Mouse (Mus musculus): ENCODE data around the gene Gsk3a. TPM values are rescaled to one million over a fixed set of nuclear protein-coding genes. Genes with fewer than 3 reads are reported as not detected.

Gsk3a gene
- total RNA-seq, 4 experiments from 2014 or later = 99.2 to 107 (median 104) TPM

GRCm38 (mm10) chr7:25248846-25249313 is 11.2 kb upstream of the Gsk3a start:
- no peak for DNase-seq

GRCm38 (mm10) chr7:25248018-25248647 is 10.5 kb upstream of the Gsk3a start:
- DNase-seq = no peak

GRCm38 (mm10) chr7:25247498-25247897 is 9.8 kb upstream of the Gsk3a start:
- no peak for DNase-seq

- no peak for DNase-seq
Measured at GRCm38 (mm10) chr7:25246759-25247137, 9.1 kb upstream of the Gsk3a start.

GRCm38 (mm10) chr7:25246079-25246758 is 8.6 kb upstream of the Gsk3a start:
- no peak for DNase-seq

GRCm38 (mm10) chr7:25244562-25245369 is 7.1 kb upstream of the Gsk3a start:
- DNase-seq = no peak

- DNase-seq = no peak
Measured at GRCm38 (mm10) chr7:25243361-25243760, 5.7 kb upstream of the Gsk3a start.

GRCm38 (mm10) chr7:25241062-25241461 is 3.4 kb upstream of the Gsk3a start:
- no peak for DNase-seq

GRCm38 (mm10) chr7:25240631-25241030 is 3.0 kb upstream of the Gsk3a start:
- DNase-seq = no peak

- peak; percentile 84 for DNase-seq
Measured at GRCm38 (mm10) chr7:25238829-25239623, 1.4 kb upstream of the Gsk3a start.

GRCm38 (mm10) chr7:25238015-25238706 is 510 bp upstream of the Gsk3a start:
- DNase-seq = peak; percentile 93

GRCm38 (mm10) chr7:25235526-25235925 is 2.1 kb downstream of the Gsk3a start:
- no peak for DNase-seq

GRCm38 (mm10) chr7:25233061-25233460 is 4.6 kb downstream of the Gsk3a start:
- no peak for DNase-seq

GRCm38 (mm10) chr7:25232101-25232648 is 5.5 kb downstream of the Gsk3a start:
- DNase-seq = no peak

GRCm38 (mm10) chr7:25230690-25231285 is 6.9 kb downstream of the Gsk3a start:
- no peak for DNase-seq

- DNase-seq = no peak
Measured at GRCm38 (mm10) chr7:25227523-25228300, 9.9 kb downstream of the Gsk3a start.

- DNase-seq = no peak
Measured at GRCm38 (mm10) chr7:25222275-25222967, 15.2 kb downstream of the Gsk3a start.

- peak; percentile 98 for DNase-seq
Measured at GRCm38 (mm10) chr7:25221102-25221883, 16.4 kb downstream of the Gsk3a start, which contains the start of gene Zfp526. Zfp526 (plus strand) TSS chr7:25221425.
